19 mouse cellular contexts compared by ENCODE assay signal in the genomic region with DNA sequence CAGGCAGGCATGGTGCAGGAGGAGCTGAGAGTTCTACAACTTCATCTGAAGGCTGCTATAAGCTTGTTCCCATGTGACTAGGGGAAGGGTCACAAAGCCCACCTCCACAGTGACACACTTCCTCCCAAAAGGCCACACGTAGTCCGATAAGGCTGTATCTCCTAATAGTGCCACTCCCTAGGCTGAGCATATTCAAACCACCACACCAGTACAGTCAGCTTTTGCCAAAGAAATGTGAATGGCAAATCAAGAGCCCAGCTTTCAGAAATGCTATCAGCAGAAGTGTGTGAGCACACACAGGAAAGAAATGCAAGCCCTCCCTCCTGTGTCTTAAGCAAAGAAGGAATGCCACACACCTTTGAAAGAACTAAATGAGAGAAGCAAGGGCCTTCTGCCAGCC.
"Had no signal": no experiment of that assay in that cellular context is flagged by ENCODE, and none has a peak within 500 bp of the region (broad histone marks: within the 10 kb centered on the region; RNA-seq: fewer than 3 reads in every experiment).

No protein-coding gene starts in this region.

- H3K27me3 ChIP-seq: liver, embryonic 13.5 days; neural tube, embryonic 12.5 days; neural tube, embryonic 15.5 days had no signal

- H3K4me3 ChIP-seq: layer of hippocampus, adult 2 months; left cerebral cortex, adult 2 months; liver, embryonic 13.5 days; neural tube, embryonic 12.5 days; neural tube, embryonic 15.5 days had no signal

- ATAC-seq: inflammation-experienced regulatory T-cells, adult 6 months; intestine, postnatal 0 days had no signal

- DNase-seq: kidney, adult 2 months; kidney, postnatal 25 days; layer of hippocampus, postnatal 36 days; liver, embryonic 13.5 days; lung, postnatal 14 days; lung, postnatal 4 days; midbrain, embryonic 14.5 days; right cerebral cortex, adult 18-20 months; right cerebral cortex, postnatal 14 days; right cerebral cortex, postnatal 4 days; thymus, postnatal 25 days had no signal

- H3K36me3 ChIP-seq: liver, embryonic 13.5 days; neural tube, embryonic 12.5 days; neural tube, embryonic 15.5 days had no signal

- H3K9me3 ChIP-seq: liver, embryonic 13.5 days; neural tube, embryonic 12.5 days; neural tube, embryonic 15.5 days had no signal

- H3K4me1 ChIP-seq: liver, embryonic 13.5 days; neural tube, embryonic 12.5 days; neural tube, embryonic 15.5 days had no signal

- H3K4me2 ChIP-seq: liver, embryonic 13.5 days; midbrain, embryonic 11.5 days; neural tube, embryonic 12.5 days; neural tube, embryonic 15.5 days had no signal

- H3K27ac ChIP-seq: kidney, postnatal 0 days; layer of hippocampus, adult 2 months; left cerebral cortex, adult 2 months; liver, embryonic 13.5 days; neural tube, embryonic 12.5 days; neural tube, embryonic 15.5 days had no signal

- H3K9ac ChIP-seq: liver, embryonic 13.5 days; neural tube, embryonic 12.5 days; neural tube, embryonic 15.5 days had no signal
